Mouse (Mus musculus): Measurements from ENCODE around the gene Spns3. TPM values are rescaled to one million over a fixed set of nuclear protein-coding genes. Genes with fewer than 3 reads are reported as not detected.

The Spns3 gene
- polyA plus RNA-seq, 1 experiment: 0.15 TPM

GRCm38 (mm10) chr11:72481952-72482351, 68.4 kb downstream of the Spns3 start:
- TF ChIP-seq EP300 (IDR thresholded peaks at IDR 0.05; ENCODE audit: insufficient read depth, low read depth, low read length) (no peak), CTCF (IDR thresholded peaks at IDR 0.05; ENCODE audit: low read depth, low read length) (no peak), POLR2A (IDR thresholded peaks at IDR 0.05; ENCODE audit: insufficient read depth, low read length) (no peak)
- Histone ChIP-seq H3K27me3 (ENCODE audit: control insufficient read depth, insufficient read depth, low read length, poor library complexity, severe bottlenecking) (no peaks in the 10 kb centered on the region), H3K36me3 (ENCODE audit: control insufficient read depth, insufficient read depth, low read length, poor library complexity, severe bottlenecking) (no peaks in the 10 kb centered on the region), H3K4me1 (ENCODE audit: control insufficient read depth, insufficient read depth, low read length) (no peaks in the 10 kb centered on the region), H3K4me3 (ENCODE audit: low read depth, low read length) (no peak overlapping the region), H3K27ac (ENCODE audit: insufficient read depth, low read length) (no peak overlapping the region), H3K9me3 (replicated peaks; ENCODE audit: control insufficient read depth, insufficient read depth, low read length, poor library complexity, severe bottlenecking) (no peaks in the 10 kb centered on the region), H3K9ac (ENCODE audit: low read depth, poor library complexity, severe bottlenecking) (no peak overlapping the region)

GRCm38 (mm10) chr11:72481313-72481712, 69.0 kb downstream of the Spns3 start:
- Histone ChIP-seq H3K36me3 (ENCODE audit: control insufficient read depth, insufficient read depth, low read length, poor library complexity, severe bottlenecking) (no peaks in the 10 kb centered on the region), H3K4me1 (ENCODE audit: control insufficient read depth, insufficient read depth, low read length) (no peaks in the 10 kb centered on the region), H3K4me3 (ENCODE audit: low read depth, low read length) (no peak overlapping the region), H3K27ac (ENCODE audit: insufficient read depth, low read length) (no peak overlapping the region), H3K9me3 (replicated peaks; ENCODE audit: control insufficient read depth, insufficient read depth, low read length, poor library complexity, severe bottlenecking) (no peaks in the 10 kb centered on the region), H3K9ac (ENCODE audit: low read depth, poor library complexity, severe bottlenecking) (no peak overlapping the region), H3K27me3 (ENCODE audit: control insufficient read depth, insufficient read depth, low read length, poor library complexity, severe bottlenecking) (no peaks in the 10 kb centered on the region)
- TF ChIP-seq EP300 (IDR thresholded peaks at IDR 0.05; ENCODE audit: insufficient read depth, low read depth, low read length): no peak
- TF ChIP-seq CTCF (IDR thresholded peaks at IDR 0.05; ENCODE audit: low read depth, low read length): no peak
- no peak for TF ChIP-seq POLR2A (IDR thresholded peaks at IDR 0.05; ENCODE audit: insufficient read depth, low read length)

GRCm38 (mm10) chr11:72479499-72479898, 70.8 kb downstream of the Spns3 start:
- no peak for TF ChIP-seq CTCF (IDR thresholded peaks at IDR 0.05; ENCODE audit: low read depth, low read length)
- TF ChIP-seq EP300 (IDR thresholded peaks at IDR 0.05; ENCODE audit: insufficient read depth, low read depth, low read length): no peak
- Histone ChIP-seq H3K9ac (ENCODE audit: low read depth, poor library complexity, severe bottlenecking) (no peak overlapping the region), H3K27me3 (ENCODE audit: control insufficient read depth, insufficient read depth, low read length, poor library complexity, severe bottlenecking) (no peaks in the 10 kb centered on the region), H3K36me3 (ENCODE audit: control insufficient read depth, insufficient read depth, low read length, poor library complexity, severe bottlenecking) (no peaks in the 10 kb centered on the region), H3K4me3 (ENCODE audit: low read depth, low read length) (no peak overlapping the region), H3K27ac (ENCODE audit: insufficient read depth, low read length) (no peak overlapping the region), H3K9me3 (replicated peaks; ENCODE audit: control insufficient read depth, insufficient read depth, low read length, poor library complexity, severe bottlenecking) (no peaks in the 10 kb centered on the region), H3K4me1 (ENCODE audit: control insufficient read depth, insufficient read depth, low read length) (no peaks in the 10 kb centered on the region)

- Histone ChIP-seq H3K36me3 (ENCODE audit: control insufficient read depth, insufficient read depth, low read length, poor library complexity, severe bottlenecking) (no peaks in the 10 kb centered on the region), H3K27me3 (ENCODE audit: control insufficient read depth, insufficient read depth, low read length, poor library complexity, severe bottlenecking) (no peaks in the 10 kb centered on the region), H3K4me3 (ENCODE audit: low read depth, low read length) (no peak overlapping the region), H3K9ac (ENCODE audit: low read depth, poor library complexity, severe bottlenecking) (no peak overlapping the region), H3K9me3 (replicated peaks; ENCODE audit: control insufficient read depth, insufficient read depth, low read length, poor library complexity, severe bottlenecking) (no peaks in the 10 kb centered on the region), H3K27ac (ENCODE audit: insufficient read depth, low read length) (no peak overlapping the region), H3K4me1 (ENCODE audit: control insufficient read depth, insufficient read depth, low read length) (no peaks in the 10 kb centered on the region)
- TF ChIP-seq EP300 (IDR thresholded peaks at IDR 0.05; ENCODE audit: insufficient read depth, low read depth, low read length) (no peak), POLR2A (IDR thresholded peaks at IDR 0.05; ENCODE audit: insufficient read depth, low read length) (no peak), CTCF (IDR thresholded peaks at IDR 0.05; ENCODE audit: low read depth, low read length) (no peak)
Observed at GRCm38 (mm10) chr11:72478228-72478627, 72.1 kb downstream of the Spns3 start.

- Histone ChIP-seq H3K27me3 (ENCODE audit: control insufficient read depth, insufficient read depth, low read length, poor library complexity, severe bottlenecking) (no peaks in the 10 kb centered on the region), H3K9me3 (replicated peaks; ENCODE audit: control insufficient read depth, insufficient read depth, low read length, poor library complexity, severe bottlenecking) (no peaks in the 10 kb centered on the region), H3K4me3 (ENCODE audit: low read depth, low read length) (no peak overlapping the region), H3K4me1 (ENCODE audit: control insufficient read depth, insufficient read depth, low read length) (no peaks in the 10 kb centered on the region), H3K27ac (ENCODE audit: insufficient read depth, low read length) (no peak overlapping the region), H3K9ac (ENCODE audit: low read depth, poor library complexity, severe bottlenecking) (no peak overlapping the region), H3K36me3 (ENCODE audit: control insufficient read depth, insufficient read depth, low read length, poor library complexity, severe bottlenecking) (no peaks in the 10 kb centered on the region)
- no peak for TF ChIP-seq POLR2A (IDR thresholded peaks at IDR 0.05; ENCODE audit: insufficient read depth, low read length)
- no peak for TF ChIP-seq EP300 (IDR thresholded peaks at IDR 0.05; ENCODE audit: insufficient read depth, low read depth, low read length)
- no peak for TF ChIP-seq CTCF (IDR thresholded peaks at IDR 0.05; ENCODE audit: low read depth, low read length)
Observed at GRCm38 (mm10) chr11:72477653-72478052, 72.7 kb downstream of the Spns3 start.

- Histone ChIP-seq H3K4me3 (ENCODE audit: low read depth, low read length) (no peak overlapping the region), H3K4me1 (ENCODE audit: control insufficient read depth, insufficient read depth, low read length) (no peaks in the 10 kb centered on the region), H3K36me3 (ENCODE audit: control insufficient read depth, insufficient read depth, low read length, poor library complexity, severe bottlenecking) (no peaks in the 10 kb centered on the region), H3K9ac (ENCODE audit: low read depth, poor library complexity, severe bottlenecking) (no peak overlapping the region), H3K9me3 (replicated peaks; ENCODE audit: control insufficient read depth, insufficient read depth, low read length, poor library complexity, severe bottlenecking) (no peaks in the 10 kb centered on the region), H3K27me3 (ENCODE audit: control insufficient read depth, insufficient read depth, low read length, poor library complexity, severe bottlenecking) (no peaks in the 10 kb centered on the region), H3K27ac (ENCODE audit: insufficient read depth, low read length) (no peak overlapping the region)
- TF ChIP-seq POLR2A (IDR thresholded peaks at IDR 0.05; ENCODE audit: insufficient read depth, low read length) (no peak), CTCF (IDR thresholded peaks at IDR 0.05; ENCODE audit: low read depth, low read length) (no peak), EP300 (IDR thresholded peaks at IDR 0.05; ENCODE audit: insufficient read depth, low read depth, low read length) (no peak)
Observed at GRCm38 (mm10) chr11:72477182-72477581, 73.1 kb downstream of the Spns3 start.

Data from ES-Bruce4 (cell line).